Mouse (Mus musculus): Measurements from ENCODE around the gene Gys1.
A peak's percentile ranks its signal among the peaks of the same experiment; 100 is the strongest.
"Not testable (repeated sequence)": the region's sequence is repeated elsewhere in the genome, so short reads cannot be mapped to it uniquely, and the experiment has no call there.

The Gys1 gene

DNA sequence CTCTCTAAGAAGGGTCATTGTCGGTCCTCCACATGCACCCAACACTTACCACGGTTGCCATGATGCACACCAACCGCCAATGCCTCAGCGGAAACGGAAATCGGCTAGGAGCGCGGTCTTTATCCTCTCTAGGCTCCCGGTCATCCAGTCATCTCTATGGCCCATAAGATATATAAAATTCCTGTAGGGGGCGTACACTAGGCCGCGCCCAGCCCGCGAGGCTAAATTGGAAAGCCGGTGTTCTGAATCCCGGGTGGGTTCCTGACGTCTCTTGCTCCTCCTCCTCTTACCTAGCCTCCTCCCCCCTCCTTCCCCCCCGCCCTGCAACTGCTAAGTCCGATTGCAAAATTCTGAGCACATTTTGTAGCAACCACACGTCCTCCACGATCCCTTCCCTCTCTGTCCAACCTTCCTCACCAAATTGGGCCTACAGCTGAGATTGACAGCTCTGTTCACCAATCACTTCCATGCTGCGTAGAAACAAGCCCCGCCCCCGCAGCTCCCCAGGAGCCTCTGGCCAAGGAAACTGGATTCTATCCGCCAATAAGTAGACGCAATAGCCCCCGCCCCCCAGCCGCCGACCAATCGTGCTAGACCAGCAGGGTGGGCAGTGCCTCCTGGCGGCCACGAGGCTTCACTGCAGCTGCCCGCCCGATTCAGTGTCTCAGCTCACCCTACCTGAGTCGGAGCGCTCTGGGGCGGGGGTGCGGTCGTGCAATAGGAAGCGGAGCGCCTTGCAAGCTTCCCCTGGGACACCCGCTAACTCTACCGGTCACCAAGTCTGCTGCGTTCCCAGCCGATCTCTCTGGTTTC lies at the start of gene Gys1:
TSS of gene Gys1 (plus strand) at position 642 of the 813 bp plus-strand sequence.
- DNase-seq (ENCODE audit: low spot score), result peak; percentile 100

- DNase-seq (ENCODE audit: low spot score), result peak; percentile 48
These were observed 48.6 kb upstream of the Gys1 start for GRCm38 (mm10) chr7:45386077-45386476.

DNA sequence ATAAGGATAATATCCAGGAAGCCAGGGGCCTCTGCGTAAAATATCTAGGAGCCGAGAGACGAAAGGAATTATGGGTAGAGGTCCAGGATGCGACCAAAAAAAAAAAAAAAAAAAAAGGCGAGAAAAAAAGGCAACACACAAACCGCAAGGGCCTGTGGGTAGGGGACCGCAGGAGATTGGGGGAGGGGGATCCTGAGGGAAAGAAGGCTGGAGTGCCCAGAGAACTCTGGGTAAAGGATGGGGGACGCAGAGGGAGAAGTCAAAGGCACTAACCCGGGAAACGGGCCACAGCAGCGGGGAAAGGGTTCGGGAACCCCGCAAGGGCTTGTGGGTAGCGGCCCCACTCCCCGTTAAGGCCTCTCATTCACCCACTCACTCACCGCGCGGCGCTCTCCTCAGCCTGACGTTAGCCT lies 39.5 kb upstream of the Gys1 start:
- DNase-seq (ENCODE audit: low spot score), result peak; percentile 92

GRCm38 (mm10) chr7:45395578-45396336 lies 38.9 kb upstream of the Gys1 start, which contains the start of gene Snrnp70:
Gene Snrnp70 (minus strand): TSS chr7:45395742.
- DNase-seq (ENCODE audit: low spot score), result peak; percentile 100

GRCm38 (mm10) chr7:45396337-45396775 lies 38.3 kb upstream of the Gys1 start:
- not testable (repeated sequence) for DNase-seq (ENCODE audit: low spot score)

DNA sequence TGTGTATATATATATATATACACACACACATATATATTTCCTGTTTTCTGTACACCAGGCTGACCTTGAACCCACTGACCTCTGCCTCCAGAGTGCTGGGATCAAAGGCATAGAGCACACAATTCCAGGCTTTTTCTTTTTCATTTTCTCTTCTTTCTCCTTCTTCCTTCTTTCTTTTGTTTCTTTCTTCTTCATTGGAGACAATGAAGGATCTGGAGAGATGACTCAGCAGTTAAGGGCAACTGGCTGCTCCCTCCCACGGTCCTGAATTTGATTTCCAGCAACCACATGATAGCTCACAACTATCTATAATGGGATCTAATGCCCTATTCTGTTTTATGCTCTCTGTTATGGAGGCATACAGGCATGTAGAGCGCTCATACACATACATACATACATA lies 37.9 kb upstream of the Gys1 start:
- no peak for DNase-seq (ENCODE audit: low spot score)

DNA sequence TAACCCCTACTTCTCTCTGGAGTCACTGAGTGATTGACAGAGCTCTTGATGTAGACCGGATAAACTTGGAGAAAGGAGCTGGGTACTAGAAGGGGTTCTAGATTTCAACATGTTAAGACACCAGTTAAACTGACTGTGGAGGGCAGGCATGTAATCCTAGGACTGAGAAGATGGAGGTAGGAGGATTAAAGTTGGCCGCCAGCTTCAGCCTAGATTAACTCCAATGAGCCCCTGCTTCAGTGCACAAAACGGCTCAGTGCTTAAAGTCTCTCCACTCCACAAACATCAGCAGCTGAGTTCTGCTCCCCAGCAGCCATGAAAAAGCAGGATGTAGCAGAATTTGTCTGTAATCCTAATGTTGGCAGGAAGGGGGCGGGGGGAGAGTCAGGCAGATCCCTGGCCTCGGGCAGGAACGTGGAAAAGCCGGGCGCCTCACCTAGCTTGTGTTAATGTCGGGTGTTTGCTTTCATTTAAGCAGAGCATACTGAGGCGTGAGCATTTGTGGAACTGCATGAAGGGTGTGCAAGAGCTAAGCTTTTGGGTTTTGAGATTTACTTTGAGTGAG lies 33.0 kb upstream of the Gys1 start:
- no peak for DNase-seq (ENCODE audit: low spot score)

- DNase-seq (ENCODE audit: low spot score), result peak; percentile 85
These were observed 30.9 kb upstream of the Gys1 start for GRCm38 (mm10) chr7:45403532-45404261.

- DNase-seq (ENCODE audit: low spot score), result peak; percentile 69
These were observed 29.3 kb upstream of the Gys1 start, which contains the start of gene Kcna7 for GRCm38 (mm10) chr7:45405091-45406075. Gene Kcna7 (plus strand): TSS chr7:45405653.

GRCm38 (mm10) chr7:45406157-45407156 lies 28.2 kb upstream of the Gys1 start:
- no peak for DNase-seq (ENCODE audit: low spot score)

- DNase-seq (ENCODE audit: low spot score), result no peak
These were observed 26.8 kb upstream of the Gys1 start for GRCm38 (mm10) chr7:45407836-45408235.

DNA sequence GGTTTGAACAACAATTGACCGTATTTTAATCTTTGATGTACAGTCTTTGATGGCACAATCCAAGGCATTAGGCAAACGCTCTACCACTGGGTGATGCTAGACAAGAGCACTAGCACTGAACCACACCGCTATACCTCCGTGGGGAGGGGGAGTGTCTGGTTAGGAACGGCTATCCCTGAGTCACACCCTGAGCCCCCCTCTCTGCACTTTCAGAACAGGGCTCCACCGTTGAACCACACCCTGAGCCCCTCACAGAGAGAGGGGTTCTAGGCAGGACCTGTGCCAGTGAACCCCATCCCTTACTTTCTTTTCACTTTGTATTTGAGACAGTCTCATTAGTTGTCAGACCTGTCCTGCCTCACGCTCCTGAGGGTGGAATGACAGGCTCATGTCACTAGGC lies 26.3 kb upstream of the Gys1 start:
- no peak for DNase-seq (ENCODE audit: low spot score)

DNA sequence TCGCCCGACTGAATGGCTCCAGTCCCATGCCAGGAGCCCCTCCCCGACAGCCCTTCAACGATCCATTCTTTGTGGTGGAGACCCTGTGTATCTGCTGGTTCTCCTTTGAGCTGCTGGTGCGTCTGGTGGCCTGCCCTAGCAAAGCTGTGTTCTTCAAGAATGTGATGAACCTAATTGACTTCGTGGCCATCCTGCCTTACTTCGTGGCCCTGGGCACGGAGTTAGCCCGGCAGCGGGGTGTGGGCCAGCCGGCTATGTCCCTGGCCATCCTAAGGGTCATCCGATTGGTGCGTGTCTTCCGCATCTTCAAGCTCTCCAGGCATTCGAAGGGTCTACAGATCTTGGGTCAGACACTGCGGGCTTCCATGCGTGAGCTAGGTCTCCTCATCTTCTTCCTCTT lies 25.7 kb upstream of the Gys1 start:
- DNase-seq (ENCODE audit: low spot score), result no peak

DNA sequence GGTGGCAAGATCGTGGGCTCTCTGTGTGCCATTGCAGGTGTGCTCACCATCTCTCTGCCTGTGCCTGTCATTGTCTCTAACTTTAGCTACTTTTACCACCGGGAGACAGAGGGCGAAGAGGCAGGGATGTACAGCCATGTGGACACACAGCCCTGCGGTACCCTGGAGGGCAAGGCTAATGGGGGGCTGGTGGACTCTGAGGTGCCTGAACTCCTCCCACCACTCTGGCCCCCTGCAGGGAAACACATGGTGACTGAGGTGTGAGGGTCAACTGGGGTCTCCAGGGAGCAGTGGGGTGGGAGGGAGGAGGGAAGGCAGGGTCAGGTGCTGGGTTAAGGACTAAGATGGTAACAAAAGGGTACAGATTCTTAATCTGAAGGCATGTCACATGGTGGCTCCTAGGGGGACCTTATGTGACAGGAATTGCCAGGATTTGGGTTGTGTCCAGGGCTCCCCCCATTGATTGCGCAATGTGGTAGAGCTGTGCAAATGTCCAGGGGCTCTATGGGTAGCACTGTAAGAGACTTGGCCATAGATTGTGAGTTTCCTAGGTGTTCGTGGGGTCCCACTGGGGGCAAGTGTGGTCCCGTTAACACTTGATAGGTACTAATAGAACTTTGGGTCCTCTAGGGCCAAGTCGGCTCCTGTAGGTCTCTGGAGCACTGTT lies 25.0 kb upstream of the Gys1 start:
- no peak for DNase-seq (ENCODE audit: low spot score)

DNA sequence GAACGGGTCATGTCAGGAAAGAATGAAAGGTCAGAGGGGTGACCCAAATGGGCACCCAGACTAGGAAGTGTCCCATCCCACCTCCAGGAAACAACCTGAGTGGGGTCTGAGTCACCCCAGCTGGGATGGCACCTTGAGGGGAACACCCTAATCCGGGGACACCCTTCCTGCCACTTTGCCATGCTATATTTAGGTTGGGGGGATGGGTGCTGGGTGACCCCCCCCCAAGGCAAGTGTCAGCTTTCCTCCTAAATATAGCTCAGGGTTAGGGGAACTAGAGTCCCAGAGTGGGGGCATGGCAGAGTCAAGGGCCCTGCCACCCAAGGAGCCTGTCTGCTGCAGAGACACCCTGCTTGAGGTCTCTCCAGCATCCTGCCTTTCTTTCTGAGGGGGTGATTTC lies 22.2 kb upstream of the Gys1 start:
- no peak for DNase-seq (ENCODE audit: low spot score)

- peak; percentile 65 for DNase-seq (ENCODE audit: low spot score)
These were observed 21.4 kb upstream of the Gys1 start, which contains the start of gene Ntf5 for GRCm38 (mm10) chr7:45413113-45413863. Gene Ntf5 (plus strand): TSS chr7:45413695.

DNA sequence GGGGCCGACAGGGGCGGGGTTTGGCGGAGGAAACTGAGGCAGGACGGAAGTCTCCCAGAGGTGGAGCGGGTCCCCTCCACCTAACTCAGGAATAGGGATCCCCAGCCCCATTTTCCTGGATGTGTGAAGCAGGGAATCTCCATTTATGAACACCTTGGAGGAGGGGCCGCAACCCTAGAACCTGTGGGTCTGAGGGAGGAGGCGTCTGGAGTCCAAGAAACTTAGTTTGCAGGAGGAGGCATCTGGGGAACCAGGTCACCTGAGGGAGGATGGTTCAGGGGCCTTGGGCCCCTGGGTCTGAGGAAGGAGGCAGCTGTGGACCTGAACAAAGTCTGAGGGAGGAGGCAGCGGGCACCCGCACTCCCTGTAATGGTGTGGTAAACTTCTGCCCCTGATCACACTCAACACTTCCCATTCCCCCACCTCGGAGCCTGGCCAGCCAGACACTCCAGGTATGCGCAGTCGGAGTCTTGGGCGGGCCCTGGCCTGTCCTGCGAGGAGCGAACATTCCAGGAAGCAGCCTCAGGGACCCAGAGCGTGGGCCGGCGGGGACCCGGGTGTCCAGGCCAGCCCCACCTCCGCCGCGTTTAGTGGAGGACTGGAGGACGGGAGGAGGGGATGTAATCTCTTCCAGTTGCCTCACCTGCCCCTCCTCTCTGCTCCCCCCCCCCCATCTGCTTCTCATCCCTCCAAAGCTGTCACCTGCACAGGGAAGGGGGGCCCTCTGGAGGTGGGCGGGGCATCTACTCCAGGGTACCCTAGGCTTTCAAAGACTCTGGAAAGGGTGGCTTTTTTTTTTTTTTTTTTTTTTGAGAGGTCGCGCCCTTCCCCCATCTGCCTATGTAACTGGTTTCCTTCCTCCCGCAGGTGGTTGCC lies 20.5 kb upstream of the Gys1 start:
- no peak for DNase-seq (ENCODE audit: low spot score)
